ENCODE assay signal across 27 mouse cellular contexts in the genomic region with DNA sequence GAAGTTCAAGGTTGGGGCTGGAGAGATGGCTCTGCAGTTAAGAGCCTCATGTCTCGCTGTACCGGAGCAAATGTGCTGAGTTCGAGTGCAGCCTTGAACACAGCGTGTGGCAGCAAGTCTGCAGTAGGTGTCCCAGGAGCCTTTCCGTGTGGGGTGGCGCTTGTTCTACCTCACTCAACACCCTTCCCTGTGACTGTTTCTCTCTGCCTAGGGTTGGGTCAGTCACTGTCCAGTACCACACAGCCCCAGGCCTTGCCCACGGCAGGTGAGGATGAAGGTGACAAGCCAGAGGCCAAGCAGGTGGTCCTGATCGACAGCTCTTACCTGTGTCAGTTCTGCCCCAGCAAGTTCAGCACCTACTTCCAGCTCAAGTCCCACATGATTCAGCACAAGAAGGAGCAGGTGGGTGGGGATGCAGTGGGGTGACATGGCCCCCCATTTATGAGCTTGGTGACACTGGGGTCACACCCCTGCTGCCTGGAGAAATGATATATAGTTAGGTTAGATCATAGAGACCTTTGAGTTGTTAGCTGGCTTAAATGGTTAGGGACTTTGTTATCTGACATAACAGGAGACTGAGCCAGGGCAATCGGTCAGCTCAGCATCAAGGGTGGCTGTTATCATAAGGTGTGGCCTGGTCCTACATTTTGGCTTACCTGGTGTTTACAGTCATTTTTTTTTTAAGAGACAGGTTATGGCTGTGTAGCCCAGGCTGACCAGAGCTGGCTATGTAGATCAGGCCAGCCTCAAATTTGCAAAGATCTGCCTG. TPM values are rescaled to one million over a fixed set of nuclear protein-coding genes. Genes with fewer than 3 reads are reported as not detected.
A peak's percentile ranks its signal among the peaks of the same experiment; 100 is the strongest.
DNase-seq lines count a peak whose midpoint lies in the region; ATAC-seq and TF ChIP-seq lines count a peak whose summit lies in the region.
"Had no signal": no experiment of that assay in that cellular context is flagged by ENCODE, and none has a peak within 500 bp of the region (broad histone marks: within the 10 kb centered on the region; RNA-seq: fewer than 3 reads in every experiment).

No protein-coding gene starts in this region.

- no peak overlapping the region for H3K4me3 ChIP-seq in heart, embryonic 13.5 days
- H3K4me3 ChIP-seq in heart, embryonic 12.5 days: no peak overlapping the region
- H3K4me3 ChIP-seq in intestine, postnatal 0 days (ENCODE audit: low read depth, low read length): no peak overlapping the region
- H3K4me3 ChIP-seq in liver, postnatal 0 days (ENCODE audit: low read depth, low read length): no peak overlapping the region; the same call in 1 of the 2 replicates
- no peak overlapping the region for H3K4me3 ChIP-seq in kidney, embryonic 16.5 days (ENCODE audit: low read length)
- H3K4me3 ChIP-seq: embryonic facial prominence, embryonic 13.5 days; forebrain, embryonic 13.5 days; hindbrain, embryonic 13.5 days; limb, embryonic 13.5 days; midbrain, embryonic 13.5 days; myocyte had no signal

- ATAC-seq in heart, embryonic 13.5 days (ENCODE audit: extremely low read depth, insufficient number of reproducible peaks, low FRiP score, low TSS enrichment): no peak
- no peak for ATAC-seq in heart, embryonic 12.5 days (ENCODE audit: insufficient number of reproducible peaks, low FRiP score)
- peak; percentile 75 for ATAC-seq in intestine, postnatal 0 days
- no peak for ATAC-seq in liver, postnatal 0 days
- no peak for ATAC-seq in kidney, embryonic 16.5 days (ENCODE audit: low FRiP score, low TSS enrichment)
- ATAC-seq: activated CD4-positive, CD25-positive, alpha-beta regulatory T cell, adult 4 months; forebrain, embryonic 13.5 days; midbrain, embryonic 13.5 days; Patski had no signal

- H3K4me2 ChIP-seq in heart, embryonic 13.5 days: peak overlapping the region; percentile 13; the same call in 1 of the 2 replicates
- H3K4me2 ChIP-seq in heart, embryonic 12.5 days: no peak overlapping the region
- H3K4me2 ChIP-seq in intestine, postnatal 0 days (replicated peaks; ENCODE audit: low read depth): no peak overlapping the region
- H3K4me2 ChIP-seq in liver, postnatal 0 days (ENCODE audit: low read depth, low read length): peak overlapping the region; percentile 67
- no peak overlapping the region for H3K4me2 ChIP-seq in kidney, embryonic 16.5 days (replicated peaks; ENCODE audit: low read depth, low read length)
- H3K4me2 ChIP-seq: embryonic facial prominence, embryonic 13.5 days; forebrain, embryonic 13.5 days; hindbrain, embryonic 13.5 days; limb, embryonic 13.5 days; midbrain, embryonic 13.5 days had no signal

- TF ChIP-seq CTCF in intestine, postnatal 0 days (IDR thresholded peaks at IDR 0.05; ENCODE audit: low read depth): no peak
- no peak for TF ChIP-seq CTCF in liver, postnatal 0 days (IDR thresholded peaks at IDR 0.05; ENCODE audit: low read depth)

- DNase-seq in c-Kit-positive CD71-positive TER-119-positive erythroid progenitor cells, embryonic 14.5 days (ENCODE audit: low spot score): peak; percentile 63
- DNase-seq in liver, postnatal 0 days: no peak
- no peak for DNase-seq in left cerebral cortex, adult 8-10 months (ENCODE audit: low spot score in 2 of 2)
- DNase-seq: adrenal gland, postnatal 25 days; B cell, adult 2 months; cerebellum, adult 9-10 months; gastrocnemius, postnatal 36 days; kidney, adult 11 months; kidney, postnatal 25 days; layer of hippocampus, adult 9-11 months; right cerebral cortex, postnatal 4 days; thymus, postnatal 4 days had no signal

- H3K27me3 ChIP-seq in heart, embryonic 13.5 days (replicated peaks): no peaks in the 10 kb centered on the region
- no peaks in the 10 kb centered on the region for H3K27me3 ChIP-seq in heart, embryonic 12.5 days (replicated peaks)
- no peaks in the 10 kb centered on the region for H3K27me3 ChIP-seq in intestine, postnatal 0 days (replicated peaks; ENCODE audit: control insufficient read depth, insufficient read depth, low read length)
- no peaks in the 10 kb centered on the region for H3K27me3 ChIP-seq in liver, postnatal 0 days (ENCODE audit: insufficient read depth, low read length)
- no peaks in the 10 kb centered on the region for H3K27me3 ChIP-seq in kidney, embryonic 16.5 days (ENCODE audit: insufficient read depth, low read length)
- H3K27me3 ChIP-seq: embryonic facial prominence, embryonic 13.5 days; forebrain, embryonic 13.5 days; hindbrain, embryonic 13.5 days; limb, embryonic 13.5 days; midbrain, embryonic 13.5 days; Patski had no signal

- H3K4me1 ChIP-seq in heart, embryonic 13.5 days: no peaks in the 10 kb centered on the region
- no peaks in the 10 kb centered on the region for H3K4me1 ChIP-seq in heart, embryonic 12.5 days (replicated peaks)
- 0 out of 2 replicates have a peak, but pooled peaks cover 2% of the 10 kb centered on the region for H3K4me1 ChIP-seq in intestine, postnatal 0 days (replicated peaks; ENCODE audit: control insufficient read depth, insufficient read depth, low read length)
- H3K4me1 ChIP-seq in liver, postnatal 0 days (ENCODE audit: insufficient read depth): peaks cover 5% of the 10 kb centered on the region; the same call in 1 of the 2 replicates
- H3K4me1 ChIP-seq in kidney, embryonic 16.5 days (ENCODE audit: insufficient read depth, low read length): no peaks in the 10 kb centered on the region
- H3K4me1 ChIP-seq: embryonic facial prominence, embryonic 13.5 days; forebrain, embryonic 13.5 days; hindbrain, embryonic 13.5 days; limb, embryonic 13.5 days; midbrain, embryonic 13.5 days had no signal

- WGBS in heart, embryonic 13.5 days: 82% methylated on average over 9 of the region's 9 CpGs
- 88% methylated on average over 9 of the region's 9 CpGs for WGBS in heart, embryonic 12.5 days
- 76% methylated on average over 9 of the region's 9 CpGs for WGBS in intestine, postnatal 0 days
- 77% methylated on average over 9 of the region's 9 CpGs for WGBS in liver, postnatal 0 days (ENCODE audit: insufficient replicate concordance)
- whole genome bisulfite sequencing in kidney, embryonic 16.5 days: 90% methylated on average over 9 of the region's 9 CpGs

- H3K36me3 ChIP-seq in heart, embryonic 13.5 days: peaks cover 65% of the 10 kb centered on the region
- peaks cover 57% of the 10 kb centered on the region for H3K36me3 ChIP-seq in heart, embryonic 12.5 days
- H3K36me3 ChIP-seq in intestine, postnatal 0 days (ENCODE audit: control insufficient read depth, insufficient read depth): peaks cover 23% of the 10 kb centered on the region
- peaks cover 22% of the 10 kb centered on the region for H3K36me3 ChIP-seq in liver, postnatal 0 days (replicated peaks; ENCODE audit: insufficient read depth, low read length)
- peaks cover 19% of the 10 kb centered on the region for H3K36me3 ChIP-seq in kidney, embryonic 16.5 days (ENCODE audit: insufficient read depth, low read length)

- H3K27ac ChIP-seq in heart, embryonic 13.5 days (replicated peaks): no peak overlapping the region
- no peak overlapping the region for H3K27ac ChIP-seq in heart, embryonic 12.5 days (ENCODE audit: poor library complexity, severe bottlenecking)
- no peak overlapping the region for H3K27ac ChIP-seq in intestine, postnatal 0 days (ENCODE audit: low read depth, low read length)
- H3K27ac ChIP-seq in liver, postnatal 0 days (ENCODE audit: low read depth): peak overlapping the region; percentile 87
- H3K27ac ChIP-seq in kidney, embryonic 16.5 days (ENCODE audit: low read length): no peak overlapping the region
- H3K27ac ChIP-seq: embryonic facial prominence, embryonic 13.5 days; forebrain, embryonic 13.5 days; hindbrain, embryonic 13.5 days; limb, embryonic 13.5 days; midbrain, embryonic 13.5 days had no signal

- TF ChIP-seq EP300 in liver, postnatal 0 days (IDR thresholded peaks at IDR 0.05; ENCODE audit: low read depth): peak; percentile 88

- peaks cover 8% of the 10 kb centered on the region for H3K9me3 ChIP-seq in heart, embryonic 13.5 days
- peaks cover 7% of the 10 kb centered on the region for H3K9me3 ChIP-seq in heart, embryonic 12.5 days (replicated peaks)
- no peaks in the 10 kb centered on the region for H3K9me3 ChIP-seq in intestine, postnatal 0 days (ENCODE audit: control insufficient read depth)
- H3K9me3 ChIP-seq in liver, postnatal 0 days (ENCODE audit: low read length): no peaks in the 10 kb centered on the region
- H3K9me3 ChIP-seq in kidney, embryonic 16.5 days (ENCODE audit: low read length): 0 out of 2 replicates have a peak, but pooled peaks cover 5% of the 10 kb centered on the region

- no peak overlapping the region for H3K9ac ChIP-seq in heart, embryonic 13.5 days
- no peak overlapping the region for H3K9ac ChIP-seq in heart, embryonic 12.5 days
- no peak overlapping the region for H3K9ac ChIP-seq in intestine, postnatal 0 days (ENCODE audit: low read depth, low read length)
- 0 out of 2 replicates have a peak overlapping the region, but pooled peaks have one; percentile 2 for H3K9ac ChIP-seq in liver, postnatal 0 days (replicated peaks)
- no peak overlapping the region for H3K9ac ChIP-seq in kidney, embryonic 16.5 days (replicated peaks; ENCODE audit: low read length)
- H3K9ac ChIP-seq: embryonic facial prominence, embryonic 13.5 days; forebrain, embryonic 13.5 days; hindbrain, embryonic 13.5 days; limb, embryonic 13.5 days; midbrain, embryonic 13.5 days had no signal

RNA-seq across cellular contexts. Expression of a gene that starts 17.4 kb away (rescaled TPM):
- 22.3 and 22.8 TPM in 2 replicates for polyA plus RNA-seq in heart, embryonic 13.5 days (2015; fragmentation: Nextera tagmentation; extraction: Ambion mirVana)
- 23.3 and 24.4 TPM in 2 replicates for polyA plus RNA-seq in heart, embryonic 12.5 days (2016; fragmentation: Nextera tagmentation; extraction: Ambion mirVana)
- 60.8 and 62.4 TPM in 2 replicates for polyA plus RNA-seq in intestine, postnatal 0 days (2015; fragmentation: Nextera tagmentation; extraction: Ambion mirVana)
- polyA plus RNA-seq in liver, postnatal 0 days (2015; fragmentation: Nextera tagmentation; extraction: Ambion mirVana): 11.9 and 13.1 TPM in 2 replicates
- 100 to 1,000 TPM; 201 to 231 (median 219) TPM for total RNA-seq in left cerebral cortex, adult 8-10 months (2022)
- 18.0 and 20.7 TPM in 2 replicates for polyA plus RNA-seq in kidney, embryonic 16.5 days (2015; fragmentation: Nextera tagmentation; extraction: Ambion mirVana)

RNA-seq across cellular contexts. Expression of a gene that starts 20.8 kb away (rescaled TPM):
- polyA plus RNA-seq in heart, embryonic 13.5 days (2015; fragmentation: Nextera tagmentation; extraction: Ambion mirVana): not detected in 2 replicates
- polyA plus RNA-seq in heart, embryonic 12.5 days (2016; fragmentation: Nextera tagmentation; extraction: Ambion mirVana): 0.64 TPM in 1 of 2 replicates, not detected in the other
- polyA plus RNA-seq in intestine, postnatal 0 days (2015; fragmentation: Nextera tagmentation; extraction: Ambion mirVana): 0.26 TPM in 1 of 2 replicates, not detected in the other
- 0.40 and 0.45 TPM in 2 replicates for polyA plus RNA-seq in liver, postnatal 0 days (2015; fragmentation: Nextera tagmentation; extraction: Ambion mirVana)
- total RNA-seq in left cerebral cortex, adult 8-10 months (2022): not detected
- 0.40 TPM in 1 of 2 replicates, not detected in the other for polyA plus RNA-seq in kidney, embryonic 16.5 days (2015; fragmentation: Nextera tagmentation; extraction: Ambion mirVana)
- total RNA-seq: gastrocnemius, postnatal 36 days; left cerebral cortex, postnatal 10 days had no signal
- polyA plus RNA-seq: activated CD4-positive, CD25-positive, alpha-beta regulatory T cell, adult 4 months; embryonic facial prominence, embryonic 13.5 days; heart, embryonic 16.5 days; lung, embryonic 16.5 days had no signal

RNA-seq across cellular contexts. Expression of a gene that starts 21.0 kb away (rescaled TPM):
- 0.68 and 0.74 TPM in 2 replicates for polyA plus RNA-seq in heart, embryonic 13.5 days (2015; fragmentation: Nextera tagmentation; extraction: Ambion mirVana)
- 0.78 and 0.82 TPM in 2 replicates for polyA plus RNA-seq in heart, embryonic 12.5 days (2016; fragmentation: Nextera tagmentation; extraction: Ambion mirVana)
- 0.17 and 0.44 TPM in 2 replicates for polyA plus RNA-seq in intestine, postnatal 0 days (2015; fragmentation: Nextera tagmentation; extraction: Ambion mirVana)
- polyA plus RNA-seq in liver, postnatal 0 days (2015; fragmentation: Nextera tagmentation; extraction: Ambion mirVana): 0.75 and 0.85 TPM in 2 replicates
- 10 to 100 TPM in 3 of 4 experiments, 1 to 10 TPM in 1; 9.5 to 10.9 (median 10.2) TPM for total RNA-seq in left cerebral cortex, adult 8-10 months (2022)
- polyA plus RNA-seq in kidney, embryonic 16.5 days (2015; fragmentation: Nextera tagmentation; extraction: Ambion mirVana): 1.2 and 1.3 TPM in 2 replicates

RNA-seq across cellular contexts. Expression of a gene that starts 30.6 kb away (rescaled TPM):
- polyA plus RNA-seq in heart, embryonic 13.5 days (2015; fragmentation: Nextera tagmentation; extraction: Ambion mirVana): 24.4 and 25.2 TPM in 2 replicates
- 18.9 and 20.5 TPM in 2 replicates for polyA plus RNA-seq in heart, embryonic 12.5 days (2016; fragmentation: Nextera tagmentation; extraction: Ambion mirVana)
- polyA plus RNA-seq in intestine, postnatal 0 days (2015; fragmentation: Nextera tagmentation; extraction: Ambion mirVana): 62.5 and 66.6 TPM in 2 replicates
- polyA plus RNA-seq in liver, postnatal 0 days (2015; fragmentation: Nextera tagmentation; extraction: Ambion mirVana): 64.2 and 68.5 TPM in 2 replicates
- total RNA-seq in left cerebral cortex, adult 8-10 months (2022): 10 to 100 TPM; 13.2 to 15.2 (median 14.1) TPM
- polyA plus RNA-seq in kidney, embryonic 16.5 days (2015; fragmentation: Nextera tagmentation; extraction: Ambion mirVana): 31.8 and 32.9 TPM in 2 replicates

Comparison
In these comparisons a context has a peak if more than half of its experiments do, and no peak if none do; other contexts are left out.
1. H3K4me2 ChIP-seq: peak in heart, embryonic 13.5 days (single experiment) and liver, postnatal 0 days (single experiment); none in heart, embryonic 12.5 days (single experiment), intestine, postnatal 0 days (single experiment) and kidney, embryonic 16.5 days (single experiment).